Mouse (Mus musculus) urinary bladder, postnatal 4 days (tissue): ENCODE results near the gene Derl3.
"Not testable (repeated sequence)": the region's sequence is repeated elsewhere in the genome, so short reads cannot be mapped to it uniquely, and the experiment has no call there.

Source experiments
- DNase-seq, 2 experiments: peaks; one replicate each; pipeline ENCODE4 v3.0.0; 2021 to 2022; ENCODE audit warnings: low spot score in 2 of 2

The Derl3 gene

DNA sequence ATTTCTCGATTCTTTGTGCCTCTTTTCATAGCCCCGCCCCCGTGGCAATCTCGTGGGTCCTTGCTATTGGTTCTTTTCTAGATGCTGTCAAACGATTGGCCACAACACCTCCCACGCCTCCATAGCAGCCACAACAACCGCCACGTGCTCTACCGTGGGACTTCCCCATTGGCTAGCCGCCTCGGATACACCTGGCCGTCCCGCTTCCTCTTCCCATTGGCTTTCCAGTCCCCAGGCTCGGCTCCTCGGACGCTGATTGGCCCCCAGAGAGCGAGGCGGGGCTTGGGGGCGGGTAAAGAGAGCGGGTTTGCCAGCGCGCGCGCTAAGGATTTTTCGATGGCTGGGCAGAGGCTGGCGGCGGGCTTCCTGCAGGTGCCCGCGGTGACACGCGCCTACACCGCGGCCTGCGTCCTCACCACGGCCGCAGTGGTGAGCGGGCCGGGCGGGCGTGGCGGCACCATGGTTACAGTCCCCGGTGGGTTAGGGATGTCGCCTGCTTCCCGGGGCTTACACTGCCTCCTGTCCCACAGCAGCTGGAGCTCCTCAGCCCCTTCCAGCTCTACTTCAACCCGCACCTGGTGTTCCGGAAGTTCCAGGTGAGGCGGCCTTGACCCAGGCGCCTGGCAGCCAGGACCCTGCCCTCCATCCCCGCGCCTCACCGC is at the start of gene Derl3:
Gene Derl3, plus strand, starts transcription at position 325 of the 662 bp plus-strand sequence.
- peak; percentile 89 to 90 for DNase-seq

DNA sequence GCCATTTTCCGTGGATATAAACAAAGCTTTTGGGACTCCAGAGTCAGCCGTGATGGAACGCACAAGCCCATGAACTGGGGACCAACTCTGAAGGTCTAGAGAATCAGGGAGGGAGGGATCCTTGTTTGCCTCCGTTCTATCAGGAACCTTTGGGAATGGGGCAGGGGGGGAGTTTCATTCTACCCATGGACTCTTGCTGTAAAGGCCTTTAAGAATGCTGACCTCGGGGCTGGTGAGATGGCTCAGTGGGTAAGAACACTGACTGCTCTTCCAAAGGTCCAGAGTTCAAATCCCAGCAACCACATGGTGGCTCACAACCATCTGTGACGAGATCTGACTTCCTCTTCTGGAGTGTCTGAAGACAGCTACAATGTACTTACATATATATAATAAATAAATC is 49.3 kb upstream of the Derl3 start:
- DNase-seq: not testable (repeated sequence)

DNA sequence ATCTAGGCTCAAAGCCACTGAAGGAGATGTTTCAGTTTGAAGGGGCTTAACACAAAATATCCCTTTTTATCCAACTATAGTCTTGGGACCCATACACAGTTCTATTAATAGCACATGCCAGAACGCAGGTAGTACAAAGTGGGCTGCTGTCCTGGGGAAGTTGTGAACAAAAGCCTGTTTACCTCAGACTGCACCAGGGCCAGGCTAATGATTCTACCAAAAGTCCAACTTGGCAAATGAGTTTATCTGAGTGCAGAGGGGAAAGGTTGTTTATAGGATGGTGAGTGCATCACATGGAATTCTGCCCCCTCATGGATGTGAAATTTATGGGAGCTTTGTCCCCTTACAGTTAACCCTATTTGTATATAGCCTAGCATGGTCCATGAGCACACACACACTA is 48.4 kb upstream of the Derl3 start:
- no peak for DNase-seq

DNA sequence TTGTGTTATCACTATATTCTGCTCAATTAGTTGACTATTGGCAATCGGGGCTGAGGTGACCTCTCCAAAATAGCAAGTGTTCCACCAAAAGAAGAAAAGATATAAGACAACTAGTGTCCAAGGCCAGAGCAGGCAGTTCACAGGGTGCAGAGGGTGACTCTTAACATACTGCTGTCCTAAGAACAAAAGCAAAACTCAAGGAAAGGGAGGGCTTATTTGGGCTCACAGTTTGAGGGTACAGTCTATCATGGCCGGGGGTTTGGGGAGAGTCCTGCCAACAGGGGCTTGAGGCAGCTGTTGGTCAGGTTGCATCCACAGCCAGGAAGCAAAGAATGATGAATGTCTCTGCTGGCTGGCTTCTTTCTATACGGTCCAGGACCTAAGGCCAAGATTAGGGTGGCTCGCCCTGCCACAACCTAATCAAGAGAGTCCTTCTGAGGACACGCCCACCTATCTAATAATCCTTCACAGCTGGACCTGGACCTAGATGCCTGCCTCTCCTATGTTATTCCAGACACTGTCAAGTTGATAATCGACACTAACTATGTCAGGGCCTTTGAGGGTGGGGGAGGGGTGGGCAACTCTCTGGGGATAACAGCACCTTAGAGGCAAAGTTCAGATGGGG is 47.8 kb upstream of the Derl3 start:
- no peak for DNase-seq

DNA sequence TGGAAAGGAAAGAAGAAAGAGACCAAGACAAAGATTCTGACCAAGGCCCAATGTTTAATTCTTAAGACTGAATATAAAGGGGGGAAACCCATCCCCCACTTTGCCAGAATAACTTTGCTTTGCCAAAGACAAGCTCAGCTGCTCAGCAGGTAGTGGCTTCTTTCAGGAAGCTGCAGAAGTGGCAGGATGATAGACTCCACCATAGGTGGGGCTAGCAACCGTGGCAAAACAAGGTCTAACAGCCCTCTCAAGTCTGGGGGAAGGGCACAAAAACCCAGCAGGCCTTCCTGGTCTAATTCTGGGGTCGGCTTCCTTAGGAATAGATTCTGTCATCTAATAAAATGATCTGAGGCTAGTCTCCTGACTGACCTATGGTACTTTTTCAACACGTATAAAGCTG is 44.8 kb upstream of the Derl3 start:
- DNase-seq: no peak

DNA sequence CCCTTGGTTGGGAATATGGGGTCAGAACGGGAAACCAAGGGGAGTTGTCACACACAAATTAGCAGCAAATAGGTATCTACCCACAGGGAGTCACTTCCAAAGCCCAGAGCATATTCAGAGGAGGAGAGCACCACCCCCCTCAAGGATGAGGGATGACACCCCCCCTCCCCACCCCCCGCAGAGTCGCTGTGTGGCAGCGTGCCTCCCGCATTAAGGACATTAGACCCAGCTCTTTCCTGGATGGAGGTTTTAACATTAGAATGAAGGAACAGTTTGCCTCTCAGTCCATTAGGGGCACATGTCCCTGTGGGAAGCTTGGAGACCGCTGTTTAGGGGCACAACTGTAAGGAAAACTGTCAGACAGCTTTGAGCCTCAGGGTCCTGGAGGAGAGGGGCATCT is 42.1 kb upstream of the Derl3 start:
- DNase-seq: no peak

DNA sequence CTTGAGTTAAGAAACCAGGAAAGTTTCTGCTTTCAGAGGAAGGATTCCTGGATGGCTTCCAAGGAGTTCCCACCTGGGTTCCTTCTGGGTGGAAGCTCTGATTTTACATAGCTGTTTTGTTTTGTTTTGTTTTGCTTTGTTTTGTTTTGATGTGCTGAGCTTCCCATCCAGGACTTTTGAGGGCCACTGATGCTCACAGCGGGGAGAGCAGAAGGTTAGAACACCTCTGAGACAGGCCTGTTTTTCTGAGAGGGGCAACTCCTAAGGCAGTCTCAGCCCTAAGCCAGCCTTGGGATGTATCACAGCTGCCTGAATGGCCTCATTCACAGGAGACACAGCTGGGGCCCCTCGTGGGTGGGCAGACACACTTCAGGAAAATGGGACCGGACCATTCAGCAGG is 41.5 kb upstream of the Derl3 start:
- no peak for DNase-seq

DNA sequence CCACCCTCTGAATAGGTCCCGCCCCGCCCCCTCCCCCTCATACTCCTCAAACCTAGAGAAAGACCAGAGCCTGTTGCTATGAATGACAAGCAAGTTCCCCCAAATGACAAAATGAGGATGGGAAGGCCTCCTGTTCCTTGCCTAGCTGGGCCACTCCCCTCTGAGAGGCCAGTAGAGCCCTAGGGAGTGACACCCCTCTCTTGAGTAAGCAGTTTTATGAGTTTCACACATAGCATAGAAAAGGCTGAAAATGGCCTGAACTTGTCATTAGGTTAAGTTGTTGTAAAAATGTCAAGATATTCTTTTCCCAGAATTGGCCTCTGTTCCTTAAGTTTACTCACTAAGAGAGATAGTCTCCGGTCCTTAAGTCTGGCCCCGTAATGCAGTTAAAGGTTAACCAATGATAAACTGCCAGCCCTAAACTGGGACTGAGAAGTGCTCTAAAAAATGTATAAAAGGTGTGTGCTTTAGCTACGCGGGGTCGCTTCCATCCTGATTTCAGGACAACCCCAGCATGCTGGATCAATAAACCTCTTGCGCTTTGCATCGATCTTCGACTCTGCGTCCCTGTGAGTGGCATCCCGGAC is 40.6 kb upstream of the Derl3 start:
- DNase-seq: no peak

DNA sequence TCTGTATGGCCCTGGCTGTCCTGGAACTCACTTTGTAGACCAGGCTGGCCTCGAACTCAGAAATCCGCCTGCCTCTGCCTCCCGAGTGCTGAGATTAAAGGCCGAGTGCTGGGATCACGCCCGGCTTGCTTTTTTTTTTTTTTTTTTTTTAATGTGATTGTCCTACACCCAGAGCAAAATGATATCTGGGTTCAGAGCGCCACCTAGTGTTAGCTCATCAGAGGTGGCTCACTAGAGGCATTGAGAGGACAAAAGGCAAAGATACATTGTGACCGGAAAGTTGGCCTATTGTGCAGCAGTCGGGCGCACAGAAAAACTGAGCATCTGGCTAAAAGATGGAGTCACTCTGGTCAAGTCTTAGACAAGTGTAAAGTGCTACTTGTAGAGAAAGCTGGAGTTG is 39.8 kb upstream of the Derl3 start:
- DNase-seq: peak; percentile 54 to 81

DNA sequence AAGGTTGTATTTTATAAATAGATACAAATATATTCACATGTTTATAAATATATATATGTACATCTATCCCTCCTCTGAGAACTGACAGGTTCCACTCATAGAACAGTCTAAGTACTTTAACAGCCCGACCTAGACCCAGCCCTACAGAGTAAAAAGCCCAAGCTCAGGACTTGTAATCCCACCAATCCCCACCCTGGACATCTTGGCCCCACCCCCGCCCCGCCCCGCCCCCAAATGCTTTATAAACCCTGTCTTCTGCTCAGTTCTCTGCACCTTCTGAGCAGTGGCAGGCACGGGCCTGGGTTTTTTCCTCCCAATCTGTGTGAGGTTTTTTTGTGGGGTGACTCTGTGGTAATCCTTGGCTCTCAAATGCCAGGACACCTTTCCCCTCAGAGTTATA is 39.1 kb upstream of the Derl3 start:
- no peak for DNase-seq

DNA sequence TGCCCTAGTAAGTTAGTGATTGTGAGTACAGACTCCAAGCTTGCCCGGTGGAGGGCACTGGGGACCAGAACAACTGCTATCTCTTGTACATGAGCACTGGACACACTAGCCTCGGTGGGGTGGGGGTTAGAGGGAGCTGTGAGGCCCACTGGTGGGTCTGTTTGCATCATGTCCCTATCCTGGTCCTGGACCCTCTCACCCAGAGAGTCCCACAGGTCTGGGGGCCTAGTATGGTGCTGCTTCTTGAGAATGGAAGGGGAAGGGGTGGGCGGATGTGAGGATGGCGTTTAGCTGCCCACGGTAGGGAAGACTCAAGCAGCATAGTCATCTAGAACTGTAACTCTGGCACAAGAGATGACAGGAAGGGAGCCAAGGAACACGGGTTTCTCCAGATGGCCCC is 38.4 kb upstream of the Derl3 start:
- DNase-seq: no peak

DNA sequence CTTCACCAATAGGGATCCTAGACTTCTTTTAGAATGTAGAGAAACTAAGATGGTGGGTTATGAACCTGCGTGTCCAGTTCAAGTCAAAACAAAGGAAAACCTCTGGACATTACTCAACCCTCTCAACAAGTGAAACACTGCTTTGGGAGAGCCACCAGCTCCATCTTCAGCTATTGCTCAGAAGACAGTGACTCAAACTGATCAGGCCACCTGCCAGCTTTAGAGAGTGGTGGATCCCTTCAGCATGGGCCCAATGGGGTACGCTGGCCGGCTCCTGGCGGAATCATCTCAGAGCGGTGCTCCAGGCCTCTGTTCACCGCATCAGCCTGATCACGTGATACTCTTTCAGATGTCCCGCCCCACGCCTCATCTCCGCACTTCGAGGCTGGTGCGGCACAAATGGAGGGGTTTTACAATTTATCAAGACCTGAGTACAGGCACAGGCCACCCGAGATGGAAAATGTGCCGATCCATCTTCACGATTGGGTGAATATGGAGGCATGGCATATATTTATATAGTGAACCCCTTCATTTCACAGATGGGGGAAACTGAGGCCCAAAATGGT is 37.7 kb upstream of the Derl3 start:
- DNase-seq: no peak

DNA sequence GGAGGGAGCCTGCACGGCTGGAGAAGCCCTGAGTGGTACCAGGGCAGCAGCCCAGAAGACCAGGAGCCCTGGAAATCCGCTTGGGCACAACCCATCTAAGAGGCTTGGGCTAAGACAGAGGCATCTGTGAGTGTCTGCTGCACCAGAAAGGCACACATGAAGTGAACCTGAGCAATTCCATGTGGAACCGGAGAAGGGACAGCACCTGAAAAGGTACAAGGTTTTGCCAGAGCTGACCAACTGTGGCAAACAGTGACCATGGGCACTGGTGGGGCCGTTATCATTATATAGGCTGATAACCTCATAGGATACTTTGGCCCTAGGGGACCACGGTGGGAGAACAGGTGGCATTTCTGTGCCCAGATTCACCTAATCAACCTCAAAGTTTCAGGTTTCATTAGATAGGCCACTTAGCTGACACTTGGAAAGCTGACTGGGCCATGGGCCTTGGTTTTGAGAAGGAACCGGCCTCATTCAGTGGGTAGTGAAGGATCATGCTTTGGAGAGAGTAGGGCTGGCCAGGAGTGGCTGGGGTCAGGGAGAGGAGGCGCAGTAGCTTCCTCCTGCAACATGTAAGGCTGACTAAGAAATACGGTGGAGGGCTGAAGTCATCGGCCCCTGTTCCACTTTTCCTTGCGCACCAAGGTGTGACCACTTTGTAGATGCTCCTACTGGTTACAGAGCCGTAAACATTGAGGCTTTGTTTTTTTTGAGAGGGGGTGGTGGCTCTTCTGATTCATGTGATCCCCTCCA is 36.9 kb upstream of the Derl3 start:
- no peak for DNase-seq

DNA sequence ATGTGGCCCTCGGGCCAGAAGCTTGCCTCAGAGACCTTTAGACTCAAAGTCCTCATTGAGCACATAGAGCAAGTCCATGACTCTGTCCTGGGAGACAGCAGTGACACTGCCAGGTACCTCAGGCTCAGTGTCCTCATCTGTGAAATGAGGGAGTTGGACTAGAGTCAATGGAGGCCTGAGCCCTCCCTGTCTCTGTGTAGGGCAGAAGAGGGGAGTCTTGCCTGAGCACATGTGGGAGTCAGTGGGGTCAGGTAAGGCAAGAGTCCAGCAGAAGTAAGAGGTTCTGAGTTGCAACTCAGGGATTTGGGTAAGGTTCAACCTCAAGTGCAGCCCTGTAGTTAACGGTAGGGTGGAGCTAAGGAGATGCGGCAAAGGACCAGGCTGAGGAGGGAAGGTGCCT is 36.2 kb upstream of the Derl3 start:
- no peak for DNase-seq

DNA sequence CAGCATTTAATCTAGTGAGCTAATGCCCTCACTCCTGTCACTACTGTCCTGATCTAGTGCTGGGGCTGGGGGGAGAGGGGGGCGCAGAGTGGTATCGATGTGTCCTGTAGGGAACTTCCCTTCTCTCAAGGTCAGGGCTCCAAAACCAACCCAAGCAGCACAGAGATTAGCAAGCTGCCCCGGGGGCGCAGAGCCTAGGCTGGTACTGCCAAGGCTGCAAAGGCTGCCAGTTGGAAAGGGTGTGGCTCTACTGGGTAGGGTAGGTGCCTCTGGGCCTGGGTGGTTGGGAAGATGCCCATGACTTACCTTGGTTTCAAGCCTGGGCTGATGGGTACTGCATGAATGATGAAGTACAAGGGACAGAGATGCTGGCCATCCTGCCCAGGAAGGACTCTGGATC is 35.6 kb upstream of the Derl3 start:
- no peak for DNase-seq

DNA sequence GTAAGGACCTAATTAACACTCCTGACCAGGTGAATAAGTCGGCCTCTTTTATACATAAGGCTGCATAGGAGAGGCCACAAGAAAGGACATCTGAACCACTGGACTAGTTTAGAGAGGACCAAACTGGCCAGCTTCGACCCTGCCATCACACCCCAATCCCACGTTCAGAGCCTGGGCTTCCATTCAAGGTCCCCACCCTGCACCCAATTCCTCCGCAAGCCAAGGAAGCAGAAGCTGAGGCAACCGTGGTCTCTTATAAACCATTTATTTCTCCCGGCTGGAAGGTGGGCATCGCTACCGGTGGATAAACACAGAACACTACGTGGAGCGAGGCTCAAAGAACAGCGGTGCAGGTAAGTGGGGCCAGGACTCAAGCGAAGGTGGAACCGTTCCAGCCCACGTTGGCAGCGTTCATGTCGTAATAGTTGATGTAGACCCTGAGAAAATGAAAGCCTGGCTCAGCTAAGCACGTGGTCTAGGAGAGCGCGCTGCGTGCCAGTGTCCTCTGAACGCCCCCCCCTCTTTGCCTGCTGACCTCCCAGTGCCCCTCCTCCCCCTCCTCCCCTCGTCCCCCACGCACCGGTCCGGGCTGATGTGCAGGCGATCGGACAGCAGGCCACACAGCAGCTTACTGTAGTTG is 34.0 kb upstream of the Derl3 start:
- no peak for DNase-seq

DNA sequence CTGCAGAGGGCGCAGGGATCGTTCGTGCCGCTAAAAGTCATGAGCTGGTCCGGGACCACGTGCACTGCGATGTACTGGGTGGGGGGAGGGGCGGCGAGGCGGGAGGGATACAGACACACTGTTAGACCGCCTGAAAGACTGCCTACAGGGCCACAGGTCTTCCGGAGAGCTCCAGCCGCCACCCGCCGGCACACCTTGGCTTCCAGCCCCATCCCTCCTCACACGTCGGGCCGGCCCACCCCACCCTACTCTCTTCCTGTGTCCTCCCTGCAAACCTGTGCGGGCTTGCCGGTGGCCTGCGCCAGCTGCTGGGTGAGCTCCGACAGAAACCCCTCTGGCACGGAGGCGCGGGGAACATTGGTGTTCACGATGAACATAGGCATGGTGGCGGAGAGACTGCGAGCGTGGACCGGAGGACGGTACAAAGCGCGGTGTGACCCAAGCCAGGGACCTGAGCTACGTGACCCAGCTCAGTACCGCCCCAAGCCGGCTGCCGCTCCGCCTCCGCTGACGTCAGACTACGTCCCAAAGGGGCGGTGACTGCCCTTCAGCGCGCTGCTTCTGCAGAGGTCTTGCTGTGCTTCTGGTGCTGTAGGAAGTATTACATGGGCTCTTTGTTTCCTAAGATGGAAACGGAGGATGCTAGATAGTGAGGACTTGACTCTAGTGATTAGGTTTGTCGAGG is 33.3 kb upstream of the Derl3 start, which contains the start of gene Mif:
Gene Mif, minus strand, starts transcription at position 455 of the 685 bp plus-strand sequence.
- DNase-seq: peak; percentile 75 to 87

DNA sequence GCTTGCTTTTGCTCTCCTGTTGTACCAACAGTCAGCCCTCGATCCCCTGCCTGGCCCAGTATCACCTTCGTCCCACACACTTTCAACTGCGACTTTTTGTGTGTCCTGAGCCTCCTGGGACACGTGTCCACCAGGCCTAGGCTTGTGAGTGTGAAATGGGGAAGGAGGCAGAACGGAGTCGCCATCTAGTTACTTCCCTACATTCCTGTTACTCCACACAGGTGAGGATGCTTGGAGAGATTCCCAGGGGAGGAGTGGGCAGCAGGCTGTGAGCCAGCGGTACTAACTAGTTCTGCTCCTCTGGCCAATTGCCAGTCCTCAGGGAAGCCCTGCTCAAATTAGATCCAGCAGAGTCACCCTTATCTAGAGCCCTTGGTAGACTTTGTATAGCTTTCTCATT is 32.5 kb upstream of the Derl3 start:
- DNase-seq: no peak

DNA sequence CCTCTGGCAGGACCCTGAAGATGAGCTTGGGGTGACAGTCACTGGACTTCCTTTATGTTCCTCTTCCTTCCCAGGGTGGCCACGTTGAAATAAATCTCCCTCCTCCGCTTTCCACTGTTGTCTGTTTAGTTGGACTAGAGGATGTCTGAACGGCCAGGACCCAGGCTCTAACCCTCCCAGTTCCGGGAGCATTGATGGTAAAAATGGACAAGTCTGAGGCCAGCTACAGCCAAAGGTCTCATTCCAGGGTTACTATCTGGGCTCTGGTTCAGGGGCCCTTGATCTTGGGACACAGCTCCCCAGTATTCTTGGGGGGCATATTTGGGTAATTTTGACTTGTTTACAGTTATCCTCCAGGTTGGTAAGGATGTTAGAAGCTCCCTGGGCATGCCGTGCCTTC is 31.6 kb upstream of the Derl3 start:
- DNase-seq: no peak

DNA sequence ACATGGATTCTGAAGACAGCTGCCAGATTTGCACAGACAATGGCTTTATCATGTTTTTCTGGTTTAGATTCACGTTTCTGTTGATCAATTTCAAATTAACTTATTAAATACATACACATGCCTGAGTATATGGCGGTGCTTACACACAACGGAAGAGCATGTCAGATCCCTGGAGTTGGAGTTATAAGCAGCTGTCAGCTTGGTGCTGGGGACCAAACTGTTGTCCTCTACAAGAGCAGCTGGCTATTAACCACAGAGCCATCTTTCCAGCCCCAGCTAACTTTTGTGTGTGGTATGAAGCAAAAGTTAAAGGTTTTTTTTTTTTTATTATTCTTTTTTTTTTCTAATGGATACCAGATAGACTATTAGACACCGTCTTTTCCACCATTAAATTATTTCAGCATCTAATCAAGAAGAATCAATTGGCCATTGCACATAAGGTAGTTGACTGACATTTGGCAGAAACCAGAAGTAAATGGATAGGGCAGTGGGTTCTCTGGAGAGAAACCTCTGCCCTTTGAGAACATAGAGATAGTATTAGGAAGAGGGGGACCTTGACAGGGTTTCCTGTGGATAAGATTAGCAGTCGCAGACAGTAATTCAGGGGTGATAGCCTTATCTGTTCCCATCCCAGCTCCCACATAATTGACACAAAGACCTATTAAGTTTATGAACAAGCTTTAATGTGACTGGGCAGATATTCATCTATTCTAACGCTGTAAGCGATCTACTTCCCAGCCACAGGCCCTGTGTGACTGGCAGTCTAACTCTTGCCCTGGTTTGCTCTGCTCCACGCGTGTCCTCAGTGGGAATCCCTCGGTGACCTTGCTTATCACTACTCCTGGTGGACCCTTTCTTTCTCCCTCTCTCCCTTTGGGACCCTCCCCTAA is 20.9 kb upstream of the Derl3 start:
- no peak for DNase-seq
